Mouse (Mus musculus): Measurements from ENCODE around the gene Htatsf1. TPM values are rescaled to one million over a fixed set of nuclear protein-coding genes. Genes with fewer than 3 reads are reported as not detected.

Gene Htatsf1
- 16.9 and 27.7 TPM in 2 replicates for polyA plus RNA-seq (2012; rRNA removed)

- Histone ChIP-seq H3K4me3 (ENCODE audit: control insufficient read depth, insufficient read depth, low read length) (peak within 1 kb of the TSS; percentile 87), H3K27ac (ENCODE audit: control insufficient read depth, insufficient read depth, low read length) (peak within 1 kb of the TSS; percentile 40), H3K27me3 (ENCODE audit: control insufficient read depth, insufficient read depth, low read length) (no peaks in the 10 kb centered on the region), H3K4me1 (replicated peaks; ENCODE audit: control insufficient read depth, insufficient read depth, low read length) (peaks cover 3% of the 10 kb centered on the region; the same call in 1 of the 2 replicates), H3K36me3 (ENCODE audit: control insufficient read depth, insufficient read depth, low read length) (no peaks in the 10 kb centered on the region; the same call in 1 of the 2 replicates)
- peak; percentile 70 for DNase-seq
- no peak for TF ChIP-seq CTCF (IDR thresholded peaks at IDR 0.05; ENCODE audit: borderline replicate concordance, control insufficient read depth, extremely low read depth, insufficient read depth, low read length, poor library complexity)
- no peak for TF ChIP-seq POLR2A (IDR thresholded peaks at IDR 0.05; ENCODE audit: control insufficient read depth, extremely low read depth, insufficient read depth, low read length, poor library complexity)
- under 1% methylated on average over 78 of the region's 85 CpGs for WGBS
Measured at GRCm38 (mm10) chrX:57053174-57053992, at the start of gene Htatsf1. TSS of gene Htatsf1 (plus strand) at chrX:57053583.

- Histone ChIP-seq H3K4me1 (replicated peaks; ENCODE audit: control insufficient read depth, insufficient read depth, low read length) (no peaks in the 10 kb centered on the region), H3K36me3 (ENCODE audit: control insufficient read depth, insufficient read depth, low read length) (no peaks in the 10 kb centered on the region), H3K27ac (ENCODE audit: control insufficient read depth, insufficient read depth, low read length) (no peak overlapping the region), H3K4me3 (ENCODE audit: control insufficient read depth, insufficient read depth, low read length) (no peak overlapping the region), H3K27me3 (ENCODE audit: control insufficient read depth, insufficient read depth, low read length) (no peaks in the 10 kb centered on the region)
- 90% methylated on average over 2 of the region's 2 CpGs for WGBS
- TF ChIP-seq CTCF (IDR thresholded peaks at IDR 0.05; ENCODE audit: borderline replicate concordance, control insufficient read depth, extremely low read depth, insufficient read depth, low read length, poor library complexity) (no peak), POLR2A (IDR thresholded peaks at IDR 0.05; ENCODE audit: control insufficient read depth, extremely low read depth, insufficient read depth, low read length, poor library complexity) (no peak)
- no peak for DNase-seq
Measured at GRCm38 (mm10) chrX:57012891-57013290, 40.5 kb upstream of the Htatsf1 start.

- 78% methylated on average over 5 of the region's 5 CpGs for WGBS
- DNase-seq, result no peak
- H3K4me3 ChIP-seq (ENCODE audit: control insufficient read depth, insufficient read depth, low read length), result no peak within 1 kb of the TSS
- no peaks in the 10 kb centered on the region for H3K27me3 ChIP-seq (ENCODE audit: control insufficient read depth, insufficient read depth, low read length)
- H3K36me3 ChIP-seq (ENCODE audit: control insufficient read depth, insufficient read depth, low read length), result no peaks in the 10 kb centered on the region
- TF ChIP-seq POLR2A (IDR thresholded peaks at IDR 0.05; ENCODE audit: control insufficient read depth, extremely low read depth, insufficient read depth, low read length, poor library complexity) (no peak), CTCF (IDR thresholded peaks at IDR 0.05; ENCODE audit: borderline replicate concordance, control insufficient read depth, extremely low read depth, insufficient read depth, low read length, poor library complexity) (no peak)
- no peak within 1 kb of the TSS for H3K27ac ChIP-seq (ENCODE audit: control insufficient read depth, insufficient read depth, low read length)
- H3K4me1 ChIP-seq (replicated peaks; ENCODE audit: control insufficient read depth, insufficient read depth, low read length), result no peaks in the 10 kb centered on the region
Measured at GRCm38 (mm10) chrX:57042774-57043173, 10.6 kb upstream of the Htatsf1 start, which contains the start of gene Brs3. TSS of gene Brs3 (plus strand) at chrX:57043074.

- TF ChIP-seq CTCF (IDR thresholded peaks at IDR 0.05; ENCODE audit: borderline replicate concordance, control insufficient read depth, extremely low read depth, insufficient read depth, low read length, poor library complexity), result no peak
- TF ChIP-seq POLR2A (IDR thresholded peaks at IDR 0.05; ENCODE audit: control insufficient read depth, extremely low read depth, insufficient read depth, low read length, poor library complexity), result no peak
- H3K36me3 ChIP-seq (ENCODE audit: control insufficient read depth, insufficient read depth, low read length), result no peaks in the 10 kb centered on the region
- DNase-seq, result no peak
- H3K27ac ChIP-seq (ENCODE audit: control insufficient read depth, insufficient read depth, low read length), result no peak overlapping the region
- H3K27me3 ChIP-seq (ENCODE audit: control insufficient read depth, insufficient read depth, low read length), result no peaks in the 10 kb centered on the region
- no peaks in the 10 kb centered on the region for H3K4me1 ChIP-seq (replicated peaks; ENCODE audit: control insufficient read depth, insufficient read depth, low read length)
- 75% methylated on average over 6 of the region's 6 CpGs for WGBS
- no peak overlapping the region for H3K4me3 ChIP-seq (ENCODE audit: control insufficient read depth, insufficient read depth, low read length)
Measured at GRCm38 (mm10) chrX:57043869-57044268, 9.5 kb upstream of the Htatsf1 start.

- Histone ChIP-seq H3K4me3 (ENCODE audit: control insufficient read depth, insufficient read depth, low read length) (peak overlapping the region; percentile 87), H3K27ac (ENCODE audit: control insufficient read depth, insufficient read depth, low read length) (no peak overlapping the region), H3K27me3 (ENCODE audit: control insufficient read depth, insufficient read depth, low read length) (no peaks in the 10 kb centered on the region), H3K4me1 (replicated peaks; ENCODE audit: control insufficient read depth, insufficient read depth, low read length) (peaks cover 3% of the 10 kb centered on the region; the same call in 1 of the 2 replicates), H3K36me3 (ENCODE audit: control insufficient read depth, insufficient read depth, low read length) (no peaks in the 10 kb centered on the region; the same call in 1 of the 2 replicates)
- TF ChIP-seq POLR2A (IDR thresholded peaks at IDR 0.05; ENCODE audit: control insufficient read depth, extremely low read depth, insufficient read depth, low read length, poor library complexity) (no peak), CTCF (IDR thresholded peaks at IDR 0.05; ENCODE audit: borderline replicate concordance, control insufficient read depth, extremely low read depth, insufficient read depth, low read length, poor library complexity) (no peak)
- WGBS, result 2% methylated on average over 4 of the region's 4 CpGs
- DNase-seq, result no peak
Measured at GRCm38 (mm10) chrX:57052848-57053173, 572 bp upstream of the Htatsf1 start.

- H3K36me3 ChIP-seq (ENCODE audit: control insufficient read depth, insufficient read depth, low read length), result no peaks in the 10 kb centered on the region; the same call in 1 of the 2 replicates
- no peak for DNase-seq
- H3K4me1 ChIP-seq (replicated peaks; ENCODE audit: control insufficient read depth, insufficient read depth, low read length), result peaks cover 3% of the 10 kb centered on the region; the same call in 1 of the 2 replicates
- WGBS, result 8% methylated on average over 11 of the region's 11 CpGs
- peak overlapping the region; percentile 21; the same call in 1 of the 2 replicates for H3K27ac ChIP-seq (ENCODE audit: control insufficient read depth, insufficient read depth, low read length)
- TF ChIP-seq POLR2A (IDR thresholded peaks at IDR 0.05; ENCODE audit: control insufficient read depth, extremely low read depth, insufficient read depth, low read length, poor library complexity) (no peak), CTCF (IDR thresholded peaks at IDR 0.05; ENCODE audit: borderline replicate concordance, control insufficient read depth, extremely low read depth, insufficient read depth, low read length, poor library complexity) (no peak)
- no peaks in the 10 kb centered on the region for H3K27me3 ChIP-seq (ENCODE audit: control insufficient read depth, insufficient read depth, low read length)
- H3K4me3 ChIP-seq (ENCODE audit: control insufficient read depth, insufficient read depth, low read length), result peak overlapping the region; percentile 87
Measured at GRCm38 (mm10) chrX:57053993-57054385, 606 bp downstream of the Htatsf1 start.
